Mouse (Mus musculus) thymus, postnatal 0 days (tissue): ENCODE results near the gene Flt3l. TPM values are rescaled to one million over a fixed set of nuclear protein-coding genes. Genes with fewer than 3 reads are reported as not detected.

Source experiments
- DNase-seq: peaks from one replicate; pipeline ENCODE4 v3.0.0-alpha.2; 2015; ENCODE audit warnings: low spot score
- polyA plus RNA-seq: library from polyadenylated mRNA; unstranded; fragments of >200 nt; fragmentation: Nextera tagmentation; extraction: Ambion mirVana; gene quantifications from 2 replicates; pipeline ENCODE4 v1.2.1, GENCODE M21; 2015

Gene Flt3l
- polyA plus RNA-seq = 21.5 and 24.5 TPM in 2 replicates

DNA sequence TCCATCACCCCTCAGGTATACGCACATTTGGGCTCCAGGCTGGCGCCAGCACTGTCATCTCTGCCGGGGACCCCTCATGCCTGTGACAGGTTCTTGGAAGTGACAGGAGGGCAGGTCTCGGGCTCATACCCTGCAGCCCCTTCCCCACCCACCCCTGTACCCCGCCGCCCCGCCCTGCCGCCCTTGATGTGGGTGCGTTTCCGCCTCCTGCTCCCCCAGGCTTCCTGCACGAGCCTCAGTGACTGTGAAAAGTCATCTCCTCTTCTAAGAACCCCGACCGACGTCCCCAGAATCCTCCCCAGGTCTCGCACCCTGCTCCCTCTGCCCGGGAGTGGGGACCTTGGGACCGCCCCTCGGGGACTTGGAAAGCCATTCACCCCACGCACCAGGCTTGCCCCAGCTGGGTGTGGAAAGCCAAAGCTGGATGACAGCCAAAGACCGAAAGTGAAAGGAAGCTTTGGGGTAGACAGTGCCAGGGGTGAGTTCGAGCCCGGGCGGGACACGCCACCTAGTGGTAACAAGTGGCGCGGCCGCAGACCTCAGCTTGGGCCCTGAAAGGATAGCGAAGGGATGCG lies at the start of gene Flt3l, which contains the start of gene Gm45713:
Gene Flt3l, minus strand, starts transcription at position 440 of the 575 bp plus-strand sequence.
Gene Gm45713, minus strand, starts transcription at position 239 of the 575 bp plus-strand sequence.
- peak; percentile 90 for DNase-seq

DNA sequence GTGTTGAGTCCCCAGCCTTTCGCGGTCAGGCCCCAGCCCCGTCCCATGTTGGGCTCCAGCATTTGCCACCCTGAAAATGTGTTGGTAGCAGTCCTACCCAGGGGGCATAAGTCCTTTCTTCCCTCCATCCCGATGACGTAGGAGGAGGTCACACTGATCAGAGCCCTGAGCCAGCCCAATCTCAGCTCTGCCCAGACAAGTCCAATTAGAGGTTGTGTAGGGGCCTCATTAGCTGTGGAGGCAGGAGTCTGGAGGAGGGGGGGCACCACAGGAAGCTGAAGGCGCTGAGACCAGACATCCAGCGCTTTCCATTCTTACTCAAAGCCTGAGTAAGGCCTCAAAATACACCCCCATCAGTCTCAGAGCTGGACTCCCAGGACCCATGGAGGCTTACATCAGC lies 49.7 kb upstream of the Flt3l start:
- DNase-seq = no peak

DNA sequence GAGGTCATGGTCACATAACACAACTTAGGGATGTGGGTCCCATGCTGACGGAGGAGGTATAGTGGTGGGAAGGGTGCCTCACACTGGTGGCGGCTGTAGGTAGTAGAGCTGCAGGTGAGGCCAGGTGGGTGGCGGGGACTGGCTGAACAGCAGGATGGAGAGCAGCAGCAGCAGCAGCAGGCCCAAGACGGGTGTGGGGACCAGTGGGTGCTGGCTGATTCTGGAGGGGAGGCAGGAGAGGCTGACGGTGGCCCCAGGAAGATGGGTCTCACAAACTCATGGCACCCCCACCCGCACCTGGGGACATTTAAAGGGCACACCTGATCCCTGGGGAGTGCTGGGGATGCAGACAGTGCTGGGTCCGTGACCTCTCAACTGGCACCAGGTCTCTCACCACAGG lies 47.4 kb upstream of the Flt3l start:
- no peak for DNase-seq

DNA sequence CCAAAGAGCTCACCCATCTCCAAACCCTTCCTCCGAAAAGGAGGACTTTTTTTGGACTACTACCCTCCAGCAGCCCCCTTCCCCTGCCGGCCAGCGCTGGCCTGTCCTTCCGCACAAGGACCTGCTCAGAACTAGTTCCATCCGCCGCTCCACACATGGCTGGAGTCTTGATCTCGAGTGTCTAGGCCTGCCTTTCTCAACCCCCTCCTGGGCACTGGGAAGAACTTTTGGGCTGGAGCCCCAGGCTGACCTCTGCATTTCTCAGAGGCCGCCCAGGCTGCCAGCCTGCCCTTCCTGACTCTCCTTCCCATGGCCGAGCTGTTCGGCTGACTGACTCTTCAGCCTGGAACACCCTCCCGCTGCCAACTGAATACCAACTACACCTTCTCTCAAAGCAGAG lies 46.4 kb upstream of the Flt3l start:
- DNase-seq = no peak

DNA sequence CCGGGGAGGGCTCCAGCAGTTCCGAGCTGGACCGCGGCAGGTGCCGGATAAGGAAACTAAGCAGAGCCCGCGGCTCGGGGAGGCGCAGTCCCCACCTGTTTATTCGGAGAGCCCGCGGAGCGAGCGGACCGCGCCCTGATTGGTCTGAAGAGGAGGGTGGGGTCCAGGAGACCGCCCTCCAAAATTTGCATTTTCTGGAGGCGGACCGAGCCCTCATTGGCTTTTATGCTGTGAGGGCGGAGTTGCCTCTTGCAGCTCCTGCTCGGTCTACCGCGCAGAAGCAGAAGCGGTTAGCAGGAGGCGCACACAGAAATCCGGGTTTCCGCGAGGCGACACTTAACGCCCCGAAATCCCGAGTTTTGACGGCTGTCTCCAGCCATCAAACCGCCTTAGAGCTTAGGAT lies 46.0 kb upstream of the Flt3l start:
- peak; percentile 93 for DNase-seq

DNA sequence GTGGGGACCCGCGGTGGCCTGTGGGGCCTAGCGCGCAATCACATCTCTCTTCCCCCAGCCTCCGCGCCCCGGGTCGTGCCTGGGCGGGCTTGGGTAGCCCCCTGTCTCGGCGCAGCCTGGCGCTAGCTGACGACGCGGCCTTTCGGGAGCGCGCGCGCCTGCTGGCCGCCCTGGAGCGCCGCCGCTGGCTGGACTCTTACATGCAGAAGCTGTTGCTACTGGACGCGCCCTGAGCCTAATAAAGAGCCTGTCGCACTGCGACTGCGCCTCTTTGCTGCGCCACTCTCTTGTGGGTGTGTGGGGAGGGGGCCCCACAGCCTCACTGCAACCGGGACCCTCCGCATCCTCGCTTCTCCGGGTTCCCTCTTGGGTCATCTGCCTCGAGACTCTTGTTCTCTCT lies 45.3 kb upstream of the Flt3l start:
- DNase-seq = no peak

DNA sequence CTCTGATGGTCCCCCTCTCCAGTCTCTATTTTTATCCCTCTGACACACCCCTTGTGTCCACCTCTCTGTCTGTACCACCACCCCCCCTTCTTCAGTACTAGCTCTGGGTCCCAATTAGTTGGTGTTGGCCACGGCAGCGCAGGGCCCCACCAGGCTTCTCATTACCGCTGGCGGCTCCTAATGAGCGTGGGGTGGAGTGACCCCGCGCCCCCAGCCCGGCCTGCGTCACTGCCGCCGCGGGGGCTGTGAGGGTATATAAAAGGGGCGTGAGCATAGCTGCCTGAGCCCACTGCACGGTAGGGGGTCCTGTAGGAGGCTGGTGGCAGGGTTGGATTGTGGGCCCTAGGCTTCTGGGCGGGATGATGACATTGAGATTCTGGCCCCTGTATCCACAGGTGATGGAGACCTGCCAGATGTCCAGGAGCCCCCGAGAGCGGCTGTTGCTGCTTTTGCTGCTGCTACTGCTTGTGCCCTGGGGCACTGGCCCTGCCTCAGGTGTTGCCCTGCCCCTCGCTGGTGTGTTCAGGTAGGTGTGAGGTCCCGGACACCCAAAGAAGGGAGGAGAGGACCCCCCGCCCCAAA lies 44.8 kb upstream of the Flt3l start, which contains the start of gene Pth2:
Gene Pth2, plus strand, starts transcription at position 100 of the 582 bp plus-strand sequence.
- no peak for DNase-seq

DNA sequence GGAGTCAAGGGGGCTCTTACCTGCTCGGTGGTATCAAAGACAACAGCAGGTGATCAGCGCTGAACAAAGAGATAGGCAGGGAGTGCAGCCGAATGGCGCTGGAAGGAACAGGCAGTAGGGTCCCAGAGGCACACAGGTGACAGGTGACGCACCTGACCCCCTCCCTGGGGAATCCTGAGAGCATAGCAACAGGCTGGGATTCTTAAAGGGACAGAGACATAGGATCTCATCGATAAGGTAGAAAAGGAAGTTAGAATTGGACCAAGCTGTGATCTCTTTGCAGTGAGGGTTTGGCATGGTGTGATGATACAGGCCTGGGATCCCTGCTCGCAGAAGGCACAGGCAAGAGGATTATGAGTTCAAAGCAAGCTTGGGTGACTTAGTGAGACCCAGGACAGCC lies 43.2 kb upstream of the Flt3l start, which contains the start of gene Gfy:
Gene Gfy, minus strand, starts transcription at position 101 of the 400 bp plus-strand sequence.
- no peak for DNase-seq

DNA sequence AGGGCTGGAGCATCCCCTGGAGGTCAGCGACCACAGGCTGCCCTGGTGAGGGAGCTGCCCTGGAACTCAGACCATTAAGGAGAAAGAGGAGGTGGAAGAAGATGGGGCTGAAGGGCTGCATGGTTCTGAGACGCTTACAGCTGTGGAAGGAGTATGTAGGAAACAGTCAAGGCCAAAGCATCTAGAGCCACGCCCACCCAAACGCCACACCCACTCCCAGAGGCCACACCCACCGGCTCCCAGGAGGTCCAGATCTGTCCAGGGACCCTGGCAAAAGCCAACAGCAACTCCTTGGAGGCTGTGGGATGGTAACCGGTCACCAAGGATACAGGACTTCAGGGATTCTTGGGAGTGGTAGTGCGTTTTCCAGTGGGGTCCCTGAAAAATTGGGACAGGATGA lies 42.3 kb upstream of the Flt3l start:
- DNase-seq = no peak

DNA sequence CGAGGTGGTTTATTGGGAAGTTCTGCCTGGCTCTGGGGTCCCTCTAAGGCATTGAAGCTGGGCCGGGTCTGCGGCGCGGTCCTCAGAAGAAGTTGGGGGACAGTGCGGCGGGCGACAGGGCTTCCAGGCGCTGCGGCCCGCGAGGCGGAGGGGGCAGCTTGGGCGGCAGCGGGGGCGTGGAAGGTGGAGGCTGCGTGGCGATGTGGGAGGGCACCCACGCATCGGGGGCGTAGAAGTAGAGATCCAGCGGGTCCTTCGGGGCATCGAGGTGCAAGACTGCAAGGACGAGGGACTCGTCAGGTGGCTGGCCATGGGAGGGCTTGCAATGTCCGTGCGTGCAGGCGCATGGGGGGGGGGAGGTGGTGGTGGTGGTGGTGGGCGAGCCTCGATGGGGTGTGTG lies 40.1 kb upstream of the Flt3l start:
- DNase-seq = no peak

DNA sequence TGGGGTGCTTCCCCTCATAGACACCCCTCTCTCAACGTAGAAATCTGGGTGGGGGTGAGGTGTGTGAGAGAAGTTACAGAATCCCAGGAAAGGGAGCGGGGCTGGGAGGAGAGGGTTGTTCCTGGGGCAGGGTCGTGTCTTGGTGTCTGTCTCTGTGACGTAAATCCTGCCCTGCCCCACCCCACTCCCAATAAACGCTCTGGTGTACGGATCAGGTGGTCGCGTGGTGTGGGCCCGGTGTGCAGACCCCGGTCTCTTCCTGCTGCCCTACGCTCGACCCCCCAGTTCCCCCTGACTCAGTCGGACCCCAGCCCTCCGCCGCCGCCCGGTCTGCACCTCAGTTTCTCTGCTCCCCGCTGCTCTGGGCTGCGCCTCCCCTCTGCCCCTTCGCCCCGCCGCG lies 39.7 kb upstream of the Flt3l start:
- no peak for DNase-seq

DNA sequence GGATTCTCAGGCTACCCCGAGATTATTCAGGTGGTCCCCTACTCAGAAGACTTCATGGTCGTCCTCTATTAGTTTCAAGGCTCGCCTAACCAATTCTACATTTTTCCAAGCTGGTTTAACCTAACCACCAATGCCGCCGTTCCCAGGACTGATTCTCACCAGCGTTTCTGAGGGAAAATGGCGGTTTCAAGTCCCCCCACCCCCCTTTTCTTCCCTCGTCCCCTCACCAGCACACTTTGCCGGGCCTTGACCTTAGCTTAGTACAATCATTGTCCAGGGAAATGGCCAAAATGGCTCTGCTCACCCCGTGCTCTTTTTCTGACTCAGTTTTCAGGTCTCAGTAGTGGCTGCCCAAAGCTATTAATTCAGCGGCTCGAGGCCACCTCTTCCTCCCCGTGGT lies 39.2 kb upstream of the Flt3l start:
- DNase-seq = no peak

DNA sequence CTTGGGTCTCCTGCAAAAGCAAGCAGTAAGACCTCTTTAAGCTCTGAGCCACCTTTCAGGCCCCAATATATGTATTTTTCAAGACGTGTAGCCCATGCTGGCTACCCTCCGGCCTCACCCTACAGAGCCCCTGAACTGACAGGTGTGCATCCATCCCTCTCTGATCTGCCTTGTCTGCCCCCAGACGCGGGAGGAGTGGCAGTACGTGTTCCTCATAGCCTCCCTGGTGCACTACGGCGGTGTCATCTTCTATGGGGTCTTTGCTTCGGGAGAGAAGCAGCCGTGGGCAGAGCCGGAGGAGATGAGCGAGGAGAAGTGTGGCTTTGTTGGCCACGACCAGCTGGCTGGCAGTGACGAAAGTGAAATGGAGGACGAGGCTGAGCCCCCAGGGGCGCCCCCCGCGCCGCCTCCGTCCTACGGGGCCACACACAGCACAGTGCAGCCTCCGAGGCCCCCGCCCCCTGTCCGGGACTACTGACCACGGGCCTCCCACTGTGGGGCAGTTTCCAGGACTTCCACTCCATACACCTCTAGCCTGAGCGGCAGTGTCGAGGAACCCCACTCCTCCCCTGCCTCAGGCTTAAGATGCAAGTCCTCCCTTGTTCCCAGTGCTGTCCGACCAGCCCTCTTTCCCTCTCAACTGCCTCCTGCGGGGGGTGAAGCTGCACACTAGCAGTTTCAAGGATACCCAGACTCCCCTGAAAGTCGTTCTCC lies 38.5 kb upstream of the Flt3l start:
- DNase-seq = no peak

DNA sequence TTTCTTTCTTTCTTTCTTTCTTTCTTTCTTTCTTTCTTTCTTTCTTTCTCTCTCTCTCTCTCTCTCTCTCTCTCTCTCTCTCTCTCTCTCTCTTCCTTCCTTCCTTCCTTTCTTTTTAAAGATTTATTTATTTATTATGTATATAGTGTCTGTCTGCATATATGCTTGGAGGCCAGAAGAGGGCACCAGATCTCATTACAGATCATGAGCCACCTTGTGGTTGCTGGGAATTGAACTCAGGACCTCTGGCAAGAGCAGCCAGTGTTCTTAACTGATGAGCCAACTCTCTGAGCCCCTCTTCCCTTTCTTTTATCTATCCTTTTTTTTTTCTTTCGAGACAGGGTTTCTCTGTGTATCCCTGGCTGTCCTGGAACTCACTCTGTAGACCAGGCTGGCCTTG lies 37.5 kb upstream of the Flt3l start:
- DNase-seq = peak; percentile 54

DNA sequence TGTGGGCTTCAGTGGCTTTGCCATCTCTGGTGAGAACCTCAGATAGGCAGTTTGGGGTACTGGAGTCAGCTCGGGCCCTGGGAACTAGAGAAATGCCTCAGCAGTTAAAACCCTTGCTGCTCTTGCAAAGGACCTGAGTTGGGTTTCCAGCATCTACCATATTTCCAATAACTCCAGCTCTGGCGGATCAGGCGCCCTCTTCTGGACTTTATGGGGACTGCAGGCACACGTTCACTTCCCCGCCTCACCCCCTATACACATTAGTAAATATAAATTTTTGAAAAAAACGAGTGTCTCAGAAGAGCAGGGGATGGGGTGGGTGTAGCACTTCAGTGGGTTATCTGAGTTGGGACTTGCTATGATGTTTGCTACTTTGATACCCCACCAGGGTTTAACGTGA lies 36.7 kb upstream of the Flt3l start:
- DNase-seq = peak; percentile 34

DNA sequence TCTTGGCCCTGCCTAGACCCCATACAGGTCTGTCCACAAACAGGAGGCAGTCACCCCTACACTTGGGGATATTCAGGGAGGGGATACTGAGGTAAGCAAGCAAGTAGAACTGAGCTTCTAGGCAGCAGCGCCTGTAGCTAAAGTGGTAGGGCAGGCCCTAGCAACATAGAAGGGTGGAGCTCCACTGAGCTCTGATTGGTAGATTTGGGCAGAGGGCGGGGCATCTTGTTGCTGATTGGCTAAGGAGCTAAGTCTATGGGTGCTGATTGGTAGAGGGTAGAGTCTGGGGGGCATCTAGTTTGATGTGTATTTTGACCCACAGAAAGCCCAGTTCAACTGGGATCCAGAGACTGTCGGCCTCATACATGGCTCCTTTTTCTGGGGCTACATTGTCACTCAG lies 33.3 kb upstream of the Flt3l start:
- no peak for DNase-seq

DNA sequence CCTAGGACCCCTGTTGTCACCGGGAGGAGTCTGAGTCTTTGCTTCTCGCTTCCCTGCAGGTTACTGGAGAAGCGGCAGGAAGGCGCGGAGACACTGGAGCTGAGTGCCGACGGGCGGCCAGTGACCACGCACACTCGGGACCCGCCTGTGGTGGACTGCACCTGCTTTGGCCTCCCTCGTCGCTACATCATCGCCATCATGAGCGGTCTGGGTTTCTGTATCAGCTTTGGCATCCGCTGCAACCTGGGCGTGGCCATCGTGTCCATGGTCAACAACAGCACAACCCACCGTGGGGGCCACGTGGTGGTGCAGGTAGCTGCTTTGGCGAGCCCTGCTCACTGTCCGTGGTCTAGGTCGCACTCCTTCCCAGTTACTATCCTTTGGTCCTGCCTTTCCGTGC lies 32.4 kb upstream of the Flt3l start:
- no peak for DNase-seq

DNA sequence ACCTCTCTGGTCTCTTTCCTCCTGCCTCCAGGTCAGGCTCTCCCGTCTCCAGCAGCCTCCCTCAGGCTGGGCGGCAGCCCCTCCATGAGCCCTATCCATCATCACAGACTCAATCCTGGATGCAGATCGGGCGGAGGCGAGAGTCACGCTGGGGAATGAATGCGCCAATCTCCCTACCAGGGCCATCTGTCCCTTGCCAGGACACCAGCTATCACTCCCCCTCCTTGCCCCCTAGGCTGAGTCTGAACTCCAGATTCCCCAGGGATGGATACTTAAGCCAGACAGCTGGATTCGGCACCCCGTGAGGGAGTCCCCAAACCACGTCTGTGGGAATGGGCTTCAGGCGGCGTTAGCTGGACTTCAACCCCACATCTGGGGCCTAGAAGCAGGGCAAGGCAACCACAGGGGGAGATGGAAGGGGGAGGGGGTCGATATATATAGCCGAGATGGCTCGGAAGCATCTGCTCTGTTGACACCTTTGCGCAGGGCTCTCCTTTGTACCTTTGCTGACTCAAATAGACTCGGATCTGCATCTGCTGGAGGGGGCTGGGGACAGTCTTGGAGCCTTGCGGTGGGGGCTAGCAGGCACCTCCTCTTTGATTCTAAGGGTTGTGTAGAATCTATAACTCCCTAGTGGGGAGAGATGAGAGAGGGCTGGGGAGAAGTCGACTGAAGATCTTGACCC lies 31.7 kb upstream of the Flt3l start:
- DNase-seq = no peak

DNA sequence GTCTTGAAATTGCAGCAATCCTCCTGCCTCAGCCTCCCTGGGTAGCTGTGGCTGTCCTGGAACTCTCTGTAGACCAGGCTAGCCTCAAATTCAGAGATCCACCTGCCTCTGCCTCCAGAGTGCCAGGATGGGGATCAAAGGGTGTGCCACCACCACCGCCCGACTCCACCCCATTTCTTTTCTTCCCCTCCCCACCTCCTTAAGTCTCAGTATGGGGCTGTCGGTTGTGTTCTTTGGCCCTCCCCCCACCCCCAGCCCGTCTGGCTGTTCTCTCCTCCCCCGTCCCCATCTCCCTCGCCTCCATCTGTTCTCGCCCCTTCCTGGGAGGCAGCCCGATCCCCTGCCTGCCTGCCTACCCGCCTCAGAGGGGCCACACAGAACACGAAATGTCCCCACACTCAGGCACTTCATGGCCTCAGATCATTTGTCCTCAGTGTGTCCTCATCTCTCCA lies 30.7 kb upstream of the Flt3l start:
- no peak for DNase-seq

DNA sequence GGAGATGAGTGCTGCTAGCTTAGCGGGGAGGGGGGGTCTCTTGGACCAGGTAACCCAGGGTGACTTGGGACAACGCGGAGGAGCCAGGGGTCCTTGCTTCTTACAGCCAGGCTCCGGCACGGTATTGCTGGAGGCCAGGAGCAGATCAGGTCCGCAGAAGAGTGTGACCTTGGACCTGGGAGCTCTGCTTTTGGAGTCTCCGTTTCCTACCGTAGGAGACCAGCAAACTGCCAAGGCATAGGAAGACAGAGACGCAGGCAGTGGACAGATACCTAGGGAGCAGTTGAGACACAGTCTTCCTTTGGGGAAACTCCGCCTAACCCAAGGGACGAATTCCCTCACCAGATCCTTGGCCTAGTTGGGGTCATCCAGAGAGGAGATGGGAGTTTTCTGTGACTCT lies 29.5 kb upstream of the Flt3l start:
- DNase-seq = no peak

DNA sequence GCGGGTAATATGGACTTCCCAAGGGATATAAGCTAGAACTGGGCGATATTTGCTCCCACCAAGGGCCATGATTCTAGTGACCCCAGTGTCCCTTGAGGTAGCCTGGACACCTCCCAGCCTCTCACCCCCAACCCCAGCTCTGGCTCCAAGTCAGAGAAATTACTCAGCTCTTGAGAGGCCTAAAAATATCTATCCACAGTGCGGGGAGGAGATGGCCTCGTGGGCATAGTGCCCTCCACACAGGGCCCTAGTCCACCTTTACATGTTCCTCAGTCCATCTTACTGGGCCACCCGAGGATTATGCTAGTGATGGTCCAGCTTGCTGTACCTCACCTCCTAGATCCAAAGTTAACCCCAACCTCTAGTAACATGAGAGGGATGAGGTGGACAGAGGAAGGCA lies 28.6 kb upstream of the Flt3l start:
- DNase-seq = no peak
